In the genomic region with DNA sequence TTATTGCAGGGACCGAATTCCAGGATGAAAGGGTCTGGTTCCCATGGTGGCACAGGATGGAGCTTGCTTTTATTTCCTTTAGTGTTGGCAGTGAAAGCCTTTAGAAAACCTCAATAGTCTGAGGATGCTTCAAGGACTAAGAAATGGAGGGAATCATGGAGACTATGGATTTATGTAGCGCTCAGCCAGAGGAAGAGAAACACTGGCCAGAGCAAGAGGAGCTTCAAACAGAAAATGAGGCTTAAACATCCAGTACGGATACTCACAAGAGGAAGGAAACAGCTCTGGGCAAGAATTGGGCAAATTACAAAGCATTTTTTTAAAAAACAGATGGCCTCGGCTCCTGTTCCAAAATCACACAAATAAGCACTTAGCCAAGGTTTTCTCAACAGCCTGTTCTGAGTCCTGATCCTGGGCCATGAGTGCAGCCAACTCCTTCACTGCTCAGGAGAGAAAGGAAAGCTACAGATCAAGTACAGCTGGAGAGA, we compare ENCODE assay signal across 10 mouse cellular contexts.
DNase-seq lines count a peak whose midpoint lies in the region; ATAC-seq lines count a peak whose summit lies in the region.
"Had no signal": no experiment of that assay in that cellular context is flagged by ENCODE, and none has a peak within 500 bp of the region (broad histone marks: within the 10 kb centered on the region; RNA-seq: fewer than 3 reads in every experiment).

No protein-coding gene starts in this region.

- H3K9me3 ChIP-seq in kidney, embryonic 15.5 days (replicated peaks) = no peaks in the 10 kb centered on the region
- H3K9me3 ChIP-seq in kidney, embryonic 14.5 days (ENCODE audit: control insufficient read depth, low read length) = no peaks in the 10 kb centered on the region
- H3K9me3 ChIP-seq: limb, embryonic 15.5 days had no signal

- ATAC-seq in kidney, embryonic 15.5 days (replicated peaks; ENCODE audit: low FRiP score) = no peak
- ATAC-seq in kidney, embryonic 14.5 days (ENCODE audit: low FRiP score, low TSS enrichment) = no peak

- no peaks in the 10 kb centered on the region for H3K36me3 ChIP-seq in kidney, embryonic 15.5 days
- no peaks in the 10 kb centered on the region for H3K36me3 ChIP-seq in kidney, embryonic 14.5 days (ENCODE audit: control insufficient read depth, insufficient read depth, low read length)
- H3K36me3 ChIP-seq: limb, embryonic 15.5 days had no signal

- 82% methylated on average over 4 of the region's 4 CpGs for WGBS in kidney, embryonic 15.5 days
- WGBS in kidney, embryonic 14.5 days = 76% methylated on average over 4 of the region's 4 CpGs

- H3K4me2 ChIP-seq in kidney, embryonic 15.5 days = no peak overlapping the region
- no peak overlapping the region for H3K4me2 ChIP-seq in kidney, embryonic 14.5 days (replicated peaks; ENCODE audit: low read depth, low read length)
- H3K4me2 ChIP-seq: limb, embryonic 15.5 days had no signal

- no peak overlapping the region for H3K9ac ChIP-seq in kidney, embryonic 15.5 days
- H3K9ac ChIP-seq in kidney, embryonic 14.5 days (ENCODE audit: low read depth, low read length) = no peak overlapping the region
- H3K9ac ChIP-seq: limb, embryonic 15.5 days had no signal

- no peak overlapping the region for H3K27ac ChIP-seq in kidney, embryonic 15.5 days
- H3K27ac ChIP-seq in kidney, embryonic 14.5 days (ENCODE audit: low read depth, low read length) = no peak overlapping the region
- H3K27ac ChIP-seq: limb, embryonic 15.5 days had no signal

- H3K4me3 ChIP-seq in kidney, embryonic 15.5 days (replicated peaks) = no peak overlapping the region
- H3K4me3 ChIP-seq in kidney, embryonic 14.5 days (ENCODE audit: low read length) = no peak overlapping the region
- H3K4me3 ChIP-seq: limb, embryonic 15.5 days; myocyte had no signal

- no peaks in the 10 kb centered on the region for H3K27me3 ChIP-seq in kidney, embryonic 15.5 days
- H3K27me3 ChIP-seq in kidney, embryonic 14.5 days (ENCODE audit: control insufficient read depth, insufficient read depth, low read length) = no peaks in the 10 kb centered on the region
- H3K27me3 ChIP-seq: limb, embryonic 15.5 days had no signal

- no peaks in the 10 kb centered on the region for H3K4me1 ChIP-seq in kidney, embryonic 15.5 days
- no peaks in the 10 kb centered on the region for H3K4me1 ChIP-seq in kidney, embryonic 14.5 days (ENCODE audit: control insufficient read depth, insufficient read depth, low read length)
- H3K4me1 ChIP-seq: limb, embryonic 15.5 days had no signal

- peak; percentile 3 for DNase-seq in gastrocnemius, adult 18-20 months (ENCODE audit: low spot score)
- DNase-seq in gastrocnemius, postnatal 10 days = no peak
- DNase-seq in right cerebral cortex, adult 18-20 months = peak; percentile 41
- no peak for DNase-seq in right cerebral cortex, adult 2 months (ENCODE audit: low spot score in 2 of 2)
- peak; percentile 57 to 68 for DNase-seq in layer of hippocampus, adult 8-10 months (ENCODE audit: low spot score in 2 of 2)
- no peak for DNase-seq in spleen, postnatal 4 days (ENCODE audit: low spot score in 2 of 2)

Comparison
In these comparisons a context has a peak if more than half of its experiments do, and no peak if none do; other contexts are left out.
1. DNase-seq: peak in gastrocnemius, adult 18-20 months (single experiment), right cerebral cortex, adult 18-20 months (single experiment) and layer of hippocampus, adult 8-10 months (2 of 2); none in gastrocnemius, postnatal 10 days (single experiment), right cerebral cortex, adult 2 months (0 of 2) and spleen, postnatal 4 days (0 of 2).